Comparison of ENCODE assay signal across 32 mouse cellular contexts in the genomic region with DNA sequence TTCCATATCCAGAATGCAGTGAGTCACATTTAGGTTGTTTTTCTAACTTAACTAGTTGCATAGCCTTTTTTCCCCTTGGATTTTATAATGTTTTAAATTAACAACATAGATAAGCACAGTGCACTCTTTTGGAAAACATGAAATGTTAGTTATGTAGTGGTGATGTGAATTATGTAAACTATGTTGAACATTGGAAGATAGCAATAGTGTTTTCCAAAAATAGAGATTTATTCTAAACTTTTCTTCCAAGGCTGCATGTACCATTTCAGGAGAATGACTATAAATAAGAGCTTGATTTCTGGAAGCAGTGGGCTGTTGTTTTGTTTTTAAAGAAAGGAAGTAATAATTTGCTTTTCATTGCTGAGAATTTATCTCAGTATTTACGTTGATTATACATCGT.
"Had no signal": no experiment of that assay in that cellular context is flagged by ENCODE, and none has a peak within 500 bp of the region (broad histone marks: within the 10 kb centered on the region; RNA-seq: fewer than 3 reads in every experiment).

No protein-coding gene starts in this region.

- H3K4me1 ChIP-seq: limb, embryonic 10.5 days; limb, embryonic 12.5 days; limb, embryonic 13.5 days; limb, embryonic 15.5 days; liver, embryonic 12.5 days; liver, embryonic 13.5 days; liver, embryonic 15.5 days; lung, embryonic 15.5 days; midbrain, embryonic 10.5 days; midbrain, embryonic 12.5 days; midbrain, embryonic 13.5 days; midbrain, embryonic 15.5 days; neural tube, embryonic 12.5 days had no signal

- H3K4me2 ChIP-seq: limb, embryonic 12.5 days; limb, embryonic 13.5 days; limb, embryonic 15.5 days; liver, embryonic 11.5 days; liver, embryonic 12.5 days; liver, embryonic 13.5 days; liver, embryonic 15.5 days; lung, embryonic 14.5 days; lung, embryonic 15.5 days; midbrain, embryonic 11.5 days; midbrain, embryonic 12.5 days; midbrain, embryonic 13.5 days; midbrain, embryonic 15.5 days; neural tube, embryonic 12.5 days had no signal

- H3K27ac ChIP-seq: limb, embryonic 10.5 days; limb, embryonic 12.5 days; limb, embryonic 13.5 days; limb, embryonic 15.5 days; liver, embryonic 12.5 days; liver, embryonic 13.5 days; liver, embryonic 14.5 days; liver, embryonic 15.5 days; lung, embryonic 15.5 days; macrophage; midbrain, embryonic 10.5 days; midbrain, embryonic 12.5 days; midbrain, embryonic 13.5 days; midbrain, embryonic 15.5 days; neural tube, embryonic 12.5 days had no signal

- H3K4me3 ChIP-seq: limb, embryonic 10.5 days; limb, embryonic 12.5 days; limb, embryonic 13.5 days; limb, embryonic 15.5 days; liver, embryonic 12.5 days; liver, embryonic 13.5 days; liver, embryonic 15.5 days; lung, embryonic 15.5 days; megakaryocyte, embryonic 14.5 days; midbrain, embryonic 10.5 days; midbrain, embryonic 12.5 days; midbrain, embryonic 13.5 days; midbrain, embryonic 15.5 days; myocyte; neural tube, embryonic 12.5 days had no signal

- ATAC-seq: liver, embryonic 12.5 days; liver, postnatal 0 days; lung, postnatal 0 days; midbrain, embryonic 13.5 days; midbrain, embryonic 15.5 days; midbrain, embryonic 16.5 days had no signal

- H3K9me3 ChIP-seq: limb, embryonic 10.5 days; limb, embryonic 12.5 days; limb, embryonic 13.5 days; limb, embryonic 15.5 days; liver, embryonic 12.5 days; liver, embryonic 13.5 days; liver, embryonic 15.5 days; lung, embryonic 15.5 days; megakaryocyte, embryonic 14.5 days; midbrain, embryonic 10.5 days; midbrain, embryonic 12.5 days; midbrain, embryonic 13.5 days; midbrain, embryonic 15.5 days; neural tube, embryonic 12.5 days had no signal

- DNase-seq: left cerebral cortex, postnatal 4 days; liver; liver, embryonic 13.5 days; liver, postnatal 0 days; lung, adult 18-20 months; lung, adult 2 months; lung, embryonic 14.5 days; lung, postnatal 10 days; lung, postnatal 14 days; lung, postnatal 36 days; lung, postnatal 4 days; midbrain, embryonic 14.5 days had no signal

- H3K27me3 ChIP-seq: limb, embryonic 12.5 days; limb, embryonic 13.5 days; limb, embryonic 15.5 days; liver, embryonic 12.5 days; liver, embryonic 13.5 days; liver, embryonic 15.5 days; lung, embryonic 15.5 days; megakaryocyte, embryonic 14.5 days; midbrain, embryonic 12.5 days; midbrain, embryonic 13.5 days; midbrain, embryonic 15.5 days; neural tube, embryonic 12.5 days had no signal

- H3K9ac ChIP-seq: limb, embryonic 12.5 days; limb, embryonic 13.5 days; limb, embryonic 15.5 days; liver, embryonic 12.5 days; liver, embryonic 13.5 days; liver, embryonic 14.5 days; liver, embryonic 15.5 days; liver, postnatal 0 days; lung, embryonic 14.5 days; lung, embryonic 15.5 days; midbrain, embryonic 12.5 days; midbrain, embryonic 13.5 days; midbrain, embryonic 15.5 days; neural tube, embryonic 12.5 days had no signal
